Mouse (Mus musculus) hindbrain, embryonic 11.5 days (tissue): ENCODE data around the gene Cdk17. TPM values are rescaled to one million over a fixed set of nuclear protein-coding genes. Genes with fewer than 3 reads are reported as not detected.

ENCODE experiments used
- ATAC-seq: fragments of 200-750 bp; cut with Nextera tagmentation; 2 replicates; pipeline ENCODE4 v1.8.0; 2017; ENCODE audit warnings: mild to moderate bottlenecking, moderate TSS enrichment, moderate library complexity; ENCODE audit not compliant: low FRiP score
- DNase-seq: peaks from one replicate; pipeline ENCODE4 v3.0.0-alpha.2; 2015; ENCODE audit warnings: low spot score
- H3K27ac ChIP-seq: fragments of 300-500 bp; sonication (generic); 2 replicates; pipeline ENCODE4 v1.5.1; 2014; ENCODE audit warnings: mild to moderate bottlenecking, low read depth, low read length
- H3K27me3 ChIP-seq: fragments of 300-500 bp; sonication (generic); 2 replicates; pipeline ENCODE4 v1.6.1; 2014; ENCODE audit warnings: mild to moderate bottlenecking, low read length, moderate library complexity, mixed read lengths; ENCODE audit not compliant: control insufficient read depth, insufficient read depth
- H3K36me3 ChIP-seq: fragments of 300-500 bp; sonication (generic); 2 replicates; pipeline ENCODE4 v1.6.1; 2014; ENCODE audit warnings: mild to moderate bottlenecking, low read length, moderate library complexity, mixed read lengths; ENCODE audit not compliant: control insufficient read depth, insufficient read depth
- H3K4me1 ChIP-seq: fragments of 300-500 bp; sonication (generic); replicated peaks from 2 replicates; pipeline ENCODE4 v1.6.1; 2014; ENCODE audit warnings: low read length, mixed read lengths; ENCODE audit not compliant: control insufficient read depth, insufficient read depth
- H3K4me2 ChIP-seq: fragments of 300-500 bp; sonication (generic); replicated peaks from 2 replicates; pipeline ENCODE4 v1.6.1; 2014; ENCODE audit warnings: mild to moderate bottlenecking, low read depth, low read length
- H3K4me3 ChIP-seq: fragments of 300-500 bp; sonication (generic); 2 replicates; pipeline ENCODE4 v1.5.1; 2014; ENCODE audit warnings: low read depth, low read length
- H3K9ac ChIP-seq: fragments of 300-500 bp; sonication (generic); 2 replicates; pipeline ENCODE4 v1.6.1; 2014; ENCODE audit warnings: low read depth, low read length
- H3K9me3 ChIP-seq: fragments of 300-500 bp; sonication (generic); 2 replicates; pipeline ENCODE4 v1.6.1; 2016; ENCODE audit warnings: low read length; ENCODE audit not compliant: control insufficient read depth
- WGBS: fragments of 180-500 bp; shearing (Covaris S2); extraction: QIAGEN DNeasy Blood & Tissue Kit; methylation state at CpG from one replicate; pipeline ENCODE4 v1.1.7; 2014; 5-methylcytosine and 5-hydroxymethylcytosine counted together
- polyA plus RNA-seq: library from polyadenylated mRNA; unstranded; fragments of >200 nt; fragmentation: Nextera tagmentation; extraction: Ambion mirVana; gene quantifications from 2 replicates; pipeline ENCODE4 v1.2.1, GENCODE M21; 2014

Cdk17 gene
- polyA plus RNA-seq, 1 experiment from 2014 or later: 37.3 TPM

DNA sequence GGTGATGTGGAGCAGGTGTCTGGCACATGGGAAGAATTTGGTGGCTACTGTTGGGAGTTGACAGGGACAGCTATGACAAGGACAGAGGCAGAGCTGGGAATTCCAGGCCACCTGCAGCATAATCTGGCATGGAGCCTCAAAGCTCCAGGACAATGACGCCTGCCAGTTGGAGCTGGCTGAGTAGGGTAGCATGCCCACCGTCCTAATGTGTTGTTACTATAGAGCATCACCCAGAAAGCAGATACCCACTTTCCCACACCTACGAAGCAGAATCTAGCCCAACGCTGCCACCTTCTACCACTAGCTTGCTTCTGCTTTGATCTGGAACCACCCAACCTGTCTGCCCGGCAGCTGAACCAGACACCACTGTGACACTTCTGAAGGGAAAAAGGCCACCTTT is 103.3 kb downstream of the Cdk17 start:
- no peaks in the 10 kb centered on the region for H3K9me3 ChIP-seq
- H3K27ac ChIP-seq: no peak overlapping the region
- DNase-seq (no peak), ATAC-seq (no peak)
- peaks cover 10% of the 10 kb centered on the region for H3K4me1 ChIP-seq
- no peak overlapping the region for H3K4me3 ChIP-seq
- WGBS: 88% methylated on average over 5 of the region's 5 CpGs
- no peaks in the 10 kb centered on the region for H3K36me3 ChIP-seq
- no peak overlapping the region for H3K4me2 ChIP-seq
- H3K27me3 ChIP-seq: no peaks in the 10 kb centered on the region
- no peak overlapping the region for H3K9ac ChIP-seq

DNA sequence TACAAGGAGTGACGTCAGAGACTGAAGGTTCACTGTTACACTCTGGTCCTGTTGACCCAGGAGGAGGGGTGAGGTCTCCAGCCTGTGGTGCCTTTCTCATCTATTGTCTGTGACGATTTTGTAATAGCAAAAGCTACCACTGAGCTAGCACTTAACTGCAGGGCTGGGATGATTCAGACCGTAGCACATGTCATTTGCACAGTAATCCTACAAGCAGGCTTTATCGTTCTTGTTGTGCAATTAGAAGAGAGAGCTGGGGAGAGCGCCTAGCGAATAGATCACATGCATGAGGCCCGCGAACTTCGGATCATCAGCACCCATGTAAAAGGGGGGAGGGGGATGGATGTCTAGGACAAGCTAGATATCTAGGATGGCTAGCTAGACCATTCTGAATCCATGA is 105.2 kb downstream of the Cdk17 start:
- ATAC-seq: no peak
- H3K9ac ChIP-seq: no peak overlapping the region
- WGBS: 88% methylated on average over 9 of the region's 9 CpGs

DNA sequence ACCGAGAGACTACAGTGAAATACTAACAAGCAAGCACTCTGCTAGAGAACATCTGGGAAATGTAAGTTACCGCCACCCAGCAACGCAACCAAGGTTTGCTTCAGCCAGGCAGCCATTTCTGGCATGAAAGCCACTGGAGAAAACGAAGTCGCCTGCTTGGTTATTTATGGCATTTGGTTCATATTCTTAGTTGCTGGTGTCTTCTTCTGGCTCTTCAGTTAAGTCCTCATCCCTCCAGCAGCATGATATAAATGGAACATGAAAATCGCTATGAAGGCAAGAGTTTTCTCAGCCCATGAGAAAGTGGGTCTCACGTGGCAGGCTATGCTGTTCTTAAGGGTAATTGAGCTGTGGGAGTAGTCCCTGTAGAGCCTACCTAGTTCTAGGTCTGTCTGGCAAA is 105.8 kb downstream of the Cdk17 start:
- 94% methylated on average over 7 of the region's 7 CpGs for WGBS
- Histone ChIP-seq H3K9me3 (no peaks in the 10 kb centered on the region), H3K9ac (no peak overlapping the region)

More for the DNA sequence above, 105.2 kb downstream of the Cdk17 start:
- Histone ChIP-seq H3K27me3 (no peaks in the 10 kb centered on the region), H3K4me3 (no peak overlapping the region), H3K9me3 (no peaks in the 10 kb centered on the region), H3K4me1 (peaks cover 10% of the 10 kb centered on the region), H3K27ac (no peak overlapping the region), H3K4me2 (no peak overlapping the region), H3K36me3 (no peaks in the 10 kb centered on the region)
- DNase-seq: no peak

DNA sequence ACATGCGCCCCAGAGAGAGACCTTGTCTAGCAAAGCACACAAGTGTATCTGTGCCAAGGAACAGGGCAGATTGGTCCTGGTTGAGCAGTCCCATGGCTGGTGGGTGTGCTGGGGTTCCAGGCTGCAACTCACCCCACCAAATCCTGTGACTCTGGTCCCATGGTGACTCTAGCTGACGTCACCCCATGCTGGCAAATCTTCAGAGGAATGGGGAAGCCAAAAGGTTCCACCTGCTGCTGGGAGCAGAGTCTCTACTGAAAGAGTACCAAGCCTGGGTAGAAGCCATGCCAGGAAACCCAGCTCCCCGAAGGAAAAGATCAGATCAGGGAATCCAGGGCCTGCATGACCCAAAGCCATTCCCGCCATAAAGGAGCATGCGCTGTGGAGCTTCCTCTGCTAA is 106.8 kb downstream of the Cdk17 start:
- Histone ChIP-seq H3K27me3 (no peaks in the 10 kb centered on the region), H3K9ac (no peak overlapping the region), H3K4me1 (peaks cover 7% of the 10 kb centered on the region), H3K4me2 (no peak overlapping the region), H3K9me3 (no peaks in the 10 kb centered on the region), H3K36me3 (no peaks in the 10 kb centered on the region), H3K4me3 (no peak overlapping the region), H3K27ac (no peak overlapping the region)
- 95% methylated on average over 5 of the region's 5 CpGs for WGBS
- ATAC-seq: no peak
- DNase-seq: no peak

More for the DNA sequence above, 105.8 kb downstream of the Cdk17 start:
- Histone ChIP-seq H3K27me3 (no peaks in the 10 kb centered on the region), H3K4me2 (no peak overlapping the region), H3K4me3 (no peak overlapping the region), H3K36me3 (no peaks in the 10 kb centered on the region), H3K27ac (no peak overlapping the region), H3K4me1 (peaks cover 10% of the 10 kb centered on the region)
- DNase-seq (no peak), ATAC-seq (no peak)

DNA sequence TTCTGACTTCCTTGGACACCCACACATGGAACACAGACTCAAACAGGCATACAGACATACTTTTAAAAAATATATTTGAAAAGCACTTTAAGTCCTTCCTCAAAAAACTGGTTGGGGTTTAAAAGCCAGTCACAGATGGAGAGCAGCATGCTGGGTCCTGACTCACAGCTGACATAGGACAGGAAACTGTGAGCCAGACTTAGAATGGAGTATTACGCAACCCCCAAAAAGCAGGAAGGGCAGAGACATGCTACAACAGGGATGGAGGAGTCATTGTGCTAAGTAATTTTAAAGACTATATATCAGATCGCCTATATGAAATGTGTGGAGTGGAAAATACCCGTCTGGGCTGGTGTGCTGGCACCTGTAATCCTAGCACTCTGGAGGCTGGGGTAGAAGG is 107.7 kb downstream of the Cdk17 start:
- no peaks in the 10 kb centered on the region for H3K36me3 ChIP-seq
- no peak for ATAC-seq

DNA sequence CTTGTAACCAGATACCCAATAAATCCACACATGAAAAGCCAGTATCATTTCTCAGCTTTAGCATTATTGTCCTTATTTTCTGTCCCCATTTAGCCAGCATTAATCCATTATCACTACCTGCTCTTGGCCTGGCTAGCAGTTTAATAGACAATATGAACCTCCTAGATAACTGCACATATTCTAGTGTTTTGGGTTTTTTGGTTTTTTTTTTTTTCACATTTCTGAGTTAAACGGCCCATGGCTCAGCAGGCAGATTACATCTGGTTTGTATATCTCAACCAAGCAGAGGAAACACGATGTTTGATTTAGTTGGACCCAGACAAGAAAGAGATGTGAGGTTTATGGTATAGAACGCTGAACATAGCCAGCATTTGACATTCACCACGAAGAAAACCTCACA is 109.1 kb downstream of the Cdk17 start:
- DNase-seq (no peak), ATAC-seq (no peak)
- H3K9ac ChIP-seq: no peak overlapping the region

More for the DNA sequence above, 107.7 kb downstream of the Cdk17 start:
- Histone ChIP-seq H3K27ac (no peak overlapping the region), H3K4me3 (no peak overlapping the region), H3K4me1 (peaks cover 3% of the 10 kb centered on the region), H3K9me3 (no peaks in the 10 kb centered on the region), H3K9ac (no peak overlapping the region), H3K27me3 (no peaks in the 10 kb centered on the region), H3K4me2 (no peak overlapping the region)
- WGBS: 95% methylated on average over 3 of the region's 3 CpGs
- DNase-seq: no peak

DNA sequence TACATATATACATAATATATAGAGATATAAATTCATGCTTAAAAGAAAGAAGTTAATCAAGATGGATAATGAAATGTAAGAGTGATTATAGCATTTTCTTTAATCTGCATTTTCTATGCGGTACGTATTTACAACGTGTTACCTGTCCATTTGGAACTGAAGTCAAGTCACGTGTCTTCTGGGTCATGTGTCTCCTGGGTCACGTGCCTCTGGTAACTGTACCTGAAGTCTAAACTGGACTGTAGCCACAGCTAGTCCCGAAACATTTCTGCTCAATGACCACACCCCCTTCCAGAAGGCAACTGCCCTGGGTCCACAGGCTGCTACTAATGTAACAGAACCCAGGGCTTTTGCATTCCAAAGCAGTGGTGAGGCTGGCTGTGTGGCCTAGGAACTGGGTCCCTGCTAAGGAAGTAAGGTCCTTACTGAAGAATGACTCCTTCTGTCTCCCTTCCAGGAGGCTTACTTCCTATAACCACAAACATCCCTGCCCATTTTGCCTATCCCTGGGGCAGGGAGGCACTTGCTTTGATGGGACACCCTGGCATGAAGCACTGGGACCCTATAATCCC is 110.3 kb downstream of the Cdk17 start:
- WGBS: 92% methylated on average over 6 of the region's 6 CpGs

More for the DNA sequence above, 109.1 kb downstream of the Cdk17 start:
- Histone ChIP-seq H3K4me2 (no peak overlapping the region), H3K36me3 (no peaks in the 10 kb centered on the region), H3K4me3 (no peak overlapping the region), H3K27me3 (no peaks in the 10 kb centered on the region), H3K4me1 (no peaks in the 10 kb centered on the region), H3K9me3 (no peaks in the 10 kb centered on the region), H3K27ac (no peak overlapping the region)
- WGBS: 76% methylated on average over 4 of the region's 4 CpGs

DNA sequence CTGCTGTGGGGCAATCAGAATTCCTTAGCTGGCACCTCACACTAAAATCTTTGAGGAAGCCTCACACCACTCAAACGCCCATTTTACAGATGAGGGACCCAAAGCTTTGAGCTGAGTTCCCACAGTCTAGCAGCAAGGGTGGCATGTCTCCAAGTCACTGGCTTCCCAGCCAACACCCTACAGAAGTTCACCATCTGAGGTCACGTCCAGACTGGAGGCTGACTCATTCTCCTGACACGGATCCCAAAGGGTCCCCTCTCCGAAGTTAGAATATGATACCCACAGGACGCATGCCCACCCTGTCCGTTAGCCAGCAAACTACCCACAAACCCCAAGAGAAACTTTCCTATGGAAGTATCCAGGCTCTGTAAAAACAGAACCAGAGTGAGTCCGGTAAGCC is 111.2 kb downstream of the Cdk17 start:
- Histone ChIP-seq H3K9ac (no peak overlapping the region), H3K4me2 (no peak overlapping the region), H3K36me3 (no peaks in the 10 kb centered on the region), H3K9me3 (no peaks in the 10 kb centered on the region), H3K4me3 (no peak overlapping the region), H3K27me3 (no peaks in the 10 kb centered on the region; the same call in 1 of the 2 replicates), H3K27ac (no peak overlapping the region), H3K4me1 (peaks cover 5% of the 10 kb centered on the region)
- 93% methylated on average over 7 of the region's 7 CpGs for WGBS
- DNase-seq: no peak
- ATAC-seq: no peak

More for the DNA sequence above, 110.3 kb downstream of the Cdk17 start:
- no peak for DNase-seq
- Histone ChIP-seq H3K4me2 (no peak overlapping the region), H3K27ac (no peak overlapping the region), H3K36me3 (no peaks in the 10 kb centered on the region), H3K4me1 (peaks cover 5% of the 10 kb centered on the region; the same call in 1 of the 2 replicates), H3K9ac (no peak overlapping the region), H3K4me3 (no peak overlapping the region), H3K9me3 (no peaks in the 10 kb centered on the region), H3K27me3 (no peaks in the 10 kb centered on the region; the same call in 1 of the 2 replicates)
- ATAC-seq: no peak
